Mouse (Mus musculus): ENCODE results near the gene Sv2b.
"Not testable (repeated sequence)": the region's sequence is repeated elsewhere in the genome, so short reads cannot be mapped to it uniquely, and the experiment has no call there.

Gene Sv2b

GRCm38 (mm10) chr7:75209221-75209641, 99.8 kb downstream of the Sv2b start:
- no peak for DNase-seq (ENCODE audit: low spot score in 2 of 2)

- DNase-seq (ENCODE audit: low spot score in 2 of 2): no peak
Measured at GRCm38 (mm10) chr7:75207965-75208644, 101.0 kb downstream of the Sv2b start.

GRCm38 (mm10) chr7:75206671-75207070, 102.4 kb downstream of the Sv2b start:
- no peak for DNase-seq (ENCODE audit: low spot score in 2 of 2)

GRCm38 (mm10) chr7:75205386-75205785, 103.7 kb downstream of the Sv2b start:
- no peak for DNase-seq (ENCODE audit: low spot score in 2 of 2)

- DNase-seq (ENCODE audit: low spot score in 2 of 2): not testable (repeated sequence)
Measured at GRCm38 (mm10) chr7:75194919-75195230, 114.2 kb downstream of the Sv2b start.

GRCm38 (mm10) chr7:75194158-75194918, 114.7 kb downstream of the Sv2b start:
- DNase-seq (ENCODE audit: low spot score in 2 of 2): no peak

GRCm38 (mm10) chr7:75190192-75190591, 118.9 kb downstream of the Sv2b start:
- no peak for DNase-seq (ENCODE audit: low spot score in 2 of 2)

GRCm38 (mm10) chr7:75175042-75175441, 134.0 kb downstream of the Sv2b start:
- no peak for DNase-seq (ENCODE audit: low spot score in 2 of 2)

- no peak for DNase-seq (ENCODE audit: low spot score in 2 of 2)
Measured at GRCm38 (mm10) chr7:75167481-75167880, 141.6 kb downstream of the Sv2b start.

GRCm38 (mm10) chr7:75147174-75147573, 161.9 kb downstream of the Sv2b start:
- DNase-seq (ENCODE audit: low spot score in 2 of 2): no peak

GRCm38 (mm10) chr7:75142800-75143199, 166.3 kb downstream of the Sv2b start:
- no peak for DNase-seq (ENCODE audit: low spot score in 2 of 2)

- DNase-seq (ENCODE audit: low spot score in 2 of 2): no peak
Measured at GRCm38 (mm10) chr7:75141919-75142700, 167.0 kb downstream of the Sv2b start.

- no peak for DNase-seq (ENCODE audit: low spot score in 2 of 2)
Measured at GRCm38 (mm10) chr7:75139306-75139705, 169.8 kb downstream of the Sv2b start.

GRCm38 (mm10) chr7:75134710-75135617, 174.1 kb downstream of the Sv2b start:
- DNase-seq (ENCODE audit: low spot score in 2 of 2): no peak

- DNase-seq (ENCODE audit: low spot score in 2 of 2): no peak
Measured at GRCm38 (mm10) chr7:75128036-75128435, 181.0 kb downstream of the Sv2b start.

- no peak for DNase-seq (ENCODE audit: low spot score in 2 of 2)
Measured at GRCm38 (mm10) chr7:75124067-75124466, 185.0 kb downstream of the Sv2b start.

- no peak for DNase-seq (ENCODE audit: low spot score in 2 of 2)
Measured at GRCm38 (mm10) chr7:75118022-75118673, 190.9 kb downstream of the Sv2b start.

GRCm38 (mm10) chr7:75110689-75111088, 198.4 kb downstream of the Sv2b start:
- no peak for DNase-seq (ENCODE audit: low spot score in 2 of 2)

GRCm38 (mm10) chr7:75107441-75107840, 201.6 kb downstream of the Sv2b start:
- DNase-seq (ENCODE audit: low spot score in 2 of 2): no peak

GRCm38 (mm10) chr7:75103900-75104299, 205.2 kb downstream of the Sv2b start:
- DNase-seq (ENCODE audit: low spot score in 2 of 2): no peak

All from frontal cortex, postnatal 25 days (tissue).